Mouse (Mus musculus) embryonic facial prominence, embryonic 15.5 days (tissue): ENCODE measurements around the gene Lsm14a. TPM values are rescaled to one million over a fixed set of nuclear protein-coding genes. Genes with fewer than 3 reads are reported as not detected.

Source experiments
- ATAC-seq: fragments of 200-750 bp; cut with Nextera tagmentation; 2 replicates; pipeline ENCODE4 v1.8.0; 2017; ENCODE audit warnings: low read depth, moderate TSS enrichment; ENCODE audit not compliant: insufficient number of reproducible peaks, low FRiP score, low TSS enrichment
- H3K27ac ChIP-seq: fragments of 300-500 bp; sonication (generic); replicated peaks from 2 replicates; pipeline ENCODE4 v1.5.1; 2015; ENCODE audit warnings: mild to moderate bottlenecking, inconsistent platforms
- H3K27me3 ChIP-seq: fragments of 300-500 bp; sonication (generic); 2 replicates; pipeline ENCODE4 v1.6.1; 2015; ENCODE audit warnings: inconsistent platforms
- H3K36me3 ChIP-seq: fragments of 300-500 bp; sonication (generic); 2 replicates; pipeline ENCODE4 v1.6.1; 2015; ENCODE audit warnings: mild to moderate bottlenecking, inconsistent platforms
- H3K4me1 ChIP-seq: fragments of 300-500 bp; sonication (generic); 2 replicates; pipeline ENCODE4 v1.6.1; 2015; ENCODE audit warnings: inconsistent platforms
- H3K4me2 ChIP-seq: fragments of 300-500 bp; sonication (generic); replicated peaks from 2 replicates; pipeline ENCODE4 v1.6.1; 2015; ENCODE audit warnings: mild to moderate bottlenecking, inconsistent platforms
- H3K4me3 ChIP-seq: fragments of 300-500 bp; sonication (generic); replicated peaks from 2 replicates; pipeline ENCODE4 v1.5.1; 2015; ENCODE audit warnings: mild to moderate bottlenecking, inconsistent platforms
- H3K9ac ChIP-seq: fragments of 300-500 bp; sonication (generic); 2 replicates; pipeline ENCODE4 v1.6.1; 2015; ENCODE audit warnings: inconsistent platforms
- H3K9me3 ChIP-seq: fragments of 300-500 bp; sonication (generic); replicated peaks from 2 replicates; pipeline ENCODE4 v1.6.1; 2016; ENCODE audit warnings: inconsistent platforms
- WGBS: fragments of 180-500 bp; shearing (Covaris S2); methylation state at CpG from one replicate; pipeline ENCODE4 v1.1.7; 2015; 5-methylcytosine and 5-hydroxymethylcytosine counted together
- polyA plus RNA-seq: library from polyadenylated mRNA; unstranded; fragments of >200 nt; fragmentation: Nextera tagmentation; extraction: Ambion mirVana; gene quantifications from 2 replicates; pipeline ENCODE4 v1.2.1, GENCODE M21; 2015

Lsm14a gene
- polyA plus RNA-seq, 1 experiment from 2014 or later, result 90.3 TPM

DNA sequence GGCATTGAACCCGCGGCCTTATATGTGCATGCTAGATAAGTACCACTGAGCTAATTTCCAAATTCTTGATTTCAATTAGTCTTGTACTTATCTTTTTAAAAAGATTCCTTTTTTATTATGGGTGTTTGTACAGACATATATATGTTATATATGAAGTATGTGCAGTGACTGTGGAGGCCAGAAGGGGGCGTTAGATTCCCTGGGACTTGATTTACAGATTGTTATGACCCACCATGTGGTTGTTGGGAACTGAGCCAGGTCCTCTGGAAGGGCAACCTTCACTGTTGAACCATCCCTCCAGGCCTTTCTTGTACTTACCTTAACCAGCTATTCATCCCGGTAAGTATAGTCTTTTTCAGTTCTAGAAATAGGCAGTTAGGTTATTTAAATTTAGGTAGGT, 780 bp downstream of the Lsm14a start:
- Histone ChIP-seq H3K4me2 (no peak overlapping the region), H3K4me1 (peaks cover 20% of the 10 kb centered on the region), H3K4me3 (no peak overlapping the region), H3K9me3 (no peaks in the 10 kb centered on the region), H3K9ac (no peak overlapping the region), H3K27me3 (no peaks in the 10 kb centered on the region), H3K27ac (no peak overlapping the region), H3K36me3 (no peaks in the 10 kb centered on the region)
- WGBS, result 66% methylated on average over 4 of the region's 4 CpGs
- ATAC-seq, result no peak

DNA sequence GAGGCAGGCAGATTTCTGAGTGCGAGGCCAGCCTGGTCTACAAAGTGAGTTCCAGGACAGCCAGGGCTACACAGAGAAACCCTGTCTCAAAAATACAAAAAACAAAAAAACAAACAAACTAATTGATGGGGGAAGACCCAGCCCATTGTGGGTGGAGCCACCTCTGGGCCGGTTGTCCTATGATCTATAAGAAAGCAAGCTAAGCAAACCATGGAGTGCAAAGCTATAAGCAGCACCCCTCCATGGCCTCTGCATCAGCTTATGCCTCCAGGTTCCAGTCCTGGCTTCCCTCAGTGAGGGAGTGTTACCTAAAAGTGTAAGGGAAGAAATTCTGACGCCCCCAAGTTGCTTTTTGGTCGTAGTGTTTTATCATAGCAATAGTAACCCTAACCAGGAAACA, 1.4 kb downstream of the Lsm14a start:
- no peaks in the 10 kb centered on the region for H3K36me3 ChIP-seq
- ATAC-seq, result no peak

DNA sequence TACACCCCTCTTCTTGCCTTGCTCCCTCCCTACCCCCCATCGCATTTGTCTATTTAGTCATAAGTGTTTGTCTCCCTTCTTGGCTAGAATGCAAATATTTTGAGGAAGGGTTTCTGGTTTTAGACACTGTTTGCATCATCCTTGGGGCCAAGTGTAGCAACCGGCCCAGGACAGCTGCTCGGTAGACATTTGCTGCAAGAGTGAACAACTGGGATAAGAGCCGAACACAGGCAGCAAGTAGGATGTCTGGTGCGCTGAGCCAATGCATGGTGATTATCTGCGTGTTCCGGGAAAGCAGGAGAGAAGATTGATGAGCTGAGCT, 2.3 kb downstream of the Lsm14a start:
- no peaks in the 10 kb centered on the region for H3K27me3 ChIP-seq
- H3K4me3 ChIP-seq, result peak overlapping the region; percentile 90
- peaks cover 30% of the 10 kb centered on the region for H3K4me1 ChIP-seq
- H3K36me3 ChIP-seq, result no peaks in the 10 kb centered on the region
- no peaks in the 10 kb centered on the region for H3K9me3 ChIP-seq
- no peak for ATAC-seq
- H3K27ac ChIP-seq, result peak overlapping the region; percentile 100
- H3K9ac ChIP-seq, result no peak overlapping the region; the same call in 1 of the 2 replicates
- peak overlapping the region; percentile 75 for H3K4me2 ChIP-seq
- WGBS, result 53% methylated on average over 7 of the region's 7 CpGs

More for the DNA sequence above, 1.4 kb downstream of the Lsm14a start:
- peaks cover 26% of the 10 kb centered on the region for H3K4me1 ChIP-seq
- no peaks in the 10 kb centered on the region for H3K9me3 ChIP-seq
- H3K27me3 ChIP-seq, result no peaks in the 10 kb centered on the region
- H3K27ac ChIP-seq, result no peak overlapping the region
- no peak overlapping the region for H3K4me2 ChIP-seq
- H3K9ac ChIP-seq, result no peak overlapping the region
- 69% methylated on average over 4 of the region's 4 CpGs for WGBS
- H3K4me3 ChIP-seq, result no peak overlapping the region

DNA sequence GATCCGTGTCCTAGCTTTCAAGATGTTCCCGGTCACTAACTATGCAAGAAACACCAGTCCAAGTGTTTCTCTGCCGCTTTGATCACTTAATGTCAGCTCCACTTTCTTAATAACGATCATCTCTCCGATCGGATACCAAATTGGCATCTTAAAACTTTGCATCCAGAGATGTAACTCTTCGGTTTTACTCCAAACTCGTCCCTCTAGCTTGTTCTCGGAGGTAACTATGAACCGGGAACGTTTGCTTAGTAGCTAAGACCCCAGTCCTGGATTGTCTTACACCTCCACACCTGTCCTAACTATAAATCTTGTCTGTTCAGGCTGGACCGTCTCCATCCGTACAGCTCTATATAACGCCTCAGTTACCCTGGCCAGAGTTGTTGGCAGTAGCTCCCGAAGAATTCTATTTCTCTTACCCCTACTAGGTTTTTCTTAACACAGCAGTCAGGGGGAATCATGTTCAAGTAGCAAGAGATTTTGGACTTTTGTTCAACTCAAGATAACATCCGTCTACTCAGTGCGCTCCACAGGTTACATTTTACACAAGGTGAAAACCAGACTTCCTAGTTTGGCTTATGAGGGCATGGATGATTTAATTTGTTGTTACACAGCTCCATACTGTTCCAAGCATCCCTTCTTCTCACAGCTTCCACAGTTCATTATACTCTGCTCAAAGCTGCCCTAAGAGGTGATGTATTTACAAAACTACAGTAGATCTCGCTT, 2.8 kb downstream of the Lsm14a start:
- 8% methylated on average over 18 of the region's 18 CpGs for WGBS
- peak overlapping the region; percentile 97 for H3K9ac ChIP-seq
- no peaks in the 10 kb centered on the region for H3K27me3 ChIP-seq
- H3K4me1 ChIP-seq, result peaks cover 34% of the 10 kb centered on the region
- no peaks in the 10 kb centered on the region for H3K36me3 ChIP-seq
- H3K4me2 ChIP-seq, result peak overlapping the region; percentile 75
- no peaks in the 10 kb centered on the region for H3K9me3 ChIP-seq
- H3K4me3 ChIP-seq, result peak overlapping the region; percentile 90
- ATAC-seq, result no peak
- H3K27ac ChIP-seq, result peak overlapping the region; percentile 100

DNA sequence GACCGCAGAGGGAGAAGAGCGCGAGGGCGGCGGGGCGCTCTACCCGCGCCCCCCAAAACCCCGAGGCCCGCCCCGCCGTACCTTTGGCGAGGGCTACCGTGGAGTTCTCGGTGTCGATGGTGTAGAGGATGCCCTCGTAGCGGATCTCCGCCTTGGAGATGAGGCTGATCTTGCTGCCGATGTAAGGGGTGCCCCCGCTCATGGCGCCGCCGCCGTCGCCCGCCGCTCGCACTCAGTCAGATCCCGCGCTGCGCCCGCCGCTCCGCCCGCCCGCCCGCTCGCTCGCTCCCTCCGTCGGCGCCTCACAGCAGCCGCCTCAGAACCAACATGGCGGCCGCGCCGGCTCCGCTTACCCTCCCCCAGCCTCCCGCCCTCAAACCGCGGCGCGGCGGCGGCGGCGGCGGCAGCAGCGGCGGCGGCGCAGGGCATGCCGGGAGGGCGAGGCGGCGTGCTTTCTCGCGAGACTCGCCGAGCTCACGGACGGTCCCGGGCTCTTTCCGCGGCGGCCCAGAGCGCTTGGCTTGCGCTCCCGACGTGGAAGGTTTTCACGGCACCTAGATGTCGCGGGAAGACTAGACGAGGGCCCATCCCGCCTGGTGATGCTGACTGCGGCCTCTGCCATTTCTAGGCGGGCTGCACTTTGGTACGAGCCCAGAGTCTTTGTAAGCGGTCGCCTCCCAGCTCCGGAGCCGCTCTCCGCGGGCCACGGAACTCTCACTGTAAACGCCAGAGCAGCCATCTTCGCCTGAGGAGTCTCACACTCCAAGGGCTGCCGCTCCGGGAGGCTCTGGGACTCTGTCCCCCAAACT, 3.6 kb downstream of the Lsm14a start:
- no peaks in the 10 kb centered on the region for H3K9me3 ChIP-seq
- ATAC-seq, result peak; percentile 94
- H3K4me2 ChIP-seq, result peak overlapping the region; percentile 75
- peak overlapping the region; percentile 90 for H3K4me3 ChIP-seq
- WGBS, result under 1% methylated on average over 86 of the region's 100 CpGs
- peaks cover 34% of the 10 kb centered on the region for H3K4me1 ChIP-seq
- peak overlapping the region; percentile 97 for H3K9ac ChIP-seq
- H3K27me3 ChIP-seq, result no peaks in the 10 kb centered on the region
- peak overlapping the region; percentile 100 for H3K27ac ChIP-seq
- H3K36me3 ChIP-seq, result no peaks in the 10 kb centered on the region

DNA sequence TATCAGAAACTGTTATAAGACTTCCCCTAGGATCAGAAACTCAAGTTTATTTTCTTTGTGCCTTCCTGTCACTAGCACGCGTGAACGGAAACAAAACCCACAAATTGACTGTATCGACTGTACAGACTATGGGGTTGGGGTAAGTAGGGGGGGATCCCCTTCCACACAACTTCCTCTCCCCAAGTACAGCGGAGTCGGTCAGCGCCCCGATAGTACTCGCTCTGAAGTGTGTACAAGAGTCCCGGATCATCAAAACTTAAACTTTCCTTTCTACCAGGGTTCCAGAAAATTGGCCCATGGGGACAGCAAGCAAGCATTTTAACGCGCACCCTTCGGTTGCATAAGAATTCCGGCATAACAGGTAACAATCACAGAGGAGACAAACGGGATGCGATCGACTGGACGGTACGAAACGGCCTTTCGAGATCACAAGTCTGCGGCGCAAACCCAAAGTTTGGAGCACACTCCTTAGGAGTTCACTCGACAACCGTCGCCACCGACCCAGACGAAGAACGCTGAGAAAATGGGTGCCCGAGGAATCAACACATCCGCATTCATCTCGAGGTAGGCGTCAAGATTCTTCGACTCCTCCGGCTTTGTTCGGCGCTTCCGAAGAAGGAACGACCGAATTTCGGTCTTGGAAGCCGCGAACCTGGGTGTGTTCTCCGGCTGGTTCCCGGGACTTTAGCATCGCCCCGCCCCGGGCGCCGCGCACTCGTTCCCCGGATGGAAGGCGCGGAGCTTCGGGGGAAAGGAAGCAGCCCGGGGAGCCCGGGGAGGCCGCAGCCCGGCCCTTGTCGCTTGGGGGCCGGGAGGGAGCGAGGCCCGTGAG, 4.5 kb downstream of the Lsm14a start:
- peaks cover 37% of the 10 kb centered on the region for H3K4me1 ChIP-seq
- WGBS, result under 1% methylated on average over 63 of the region's 64 CpGs
- H3K9me3 ChIP-seq, result no peaks in the 10 kb centered on the region
- peak overlapping the region; percentile 90 for H3K4me3 ChIP-seq
- peak overlapping the region; percentile 97 for H3K9ac ChIP-seq
- ATAC-seq, result peak; percentile 73
- peak overlapping the region; percentile 75 for H3K4me2 ChIP-seq
- peak overlapping the region; percentile 100 for H3K27ac ChIP-seq
- no peaks in the 10 kb centered on the region for H3K27me3 ChIP-seq
- H3K36me3 ChIP-seq, result no peaks in the 10 kb centered on the region

DNA sequence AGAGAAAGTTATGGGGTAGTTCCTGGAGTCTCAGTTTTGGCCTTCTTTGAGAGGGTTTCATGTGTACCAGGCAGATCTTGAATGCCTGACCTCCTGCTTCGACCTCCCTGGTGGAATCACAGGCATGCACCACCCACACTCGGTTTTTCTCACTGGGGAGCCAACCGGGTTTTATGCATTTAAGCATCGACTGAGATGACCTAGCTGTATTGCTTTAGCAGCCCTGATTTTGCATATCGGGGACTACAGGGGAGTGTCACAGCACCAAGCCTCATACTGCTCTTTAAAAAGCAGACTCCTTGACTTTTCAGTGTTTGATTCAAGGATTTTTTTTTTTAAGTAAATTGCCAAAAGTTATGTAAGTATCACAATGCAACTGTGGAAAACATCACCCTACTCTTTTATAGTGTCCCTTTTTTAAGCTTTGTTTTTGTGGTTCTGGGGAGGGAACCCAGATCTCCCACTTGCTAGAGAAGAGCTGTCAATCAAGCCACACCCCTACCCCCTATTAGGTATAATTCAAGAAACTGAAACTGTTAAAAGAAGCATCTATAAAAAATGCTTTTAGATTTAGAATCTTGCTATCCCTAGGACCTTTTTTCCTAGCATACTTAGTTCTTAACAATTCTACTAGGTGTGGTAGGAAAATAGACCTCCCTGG, 5.2 kb downstream of the Lsm14a start:
- no peaks in the 10 kb centered on the region for H3K9me3 ChIP-seq
- H3K27ac ChIP-seq, result peak overlapping the region; percentile 100; the same call in 1 of the 2 replicates
- no peaks in the 10 kb centered on the region for H3K36me3 ChIP-seq
- WGBS, result 2% methylated on average over 5 of the region's 5 CpGs
- H3K4me3 ChIP-seq, result peak overlapping the region; percentile 90
- ATAC-seq, result no peak
- H3K9ac ChIP-seq, result peak overlapping the region; percentile 97
- H3K4me2 ChIP-seq, result peak overlapping the region; percentile 75
- H3K4me1 ChIP-seq, result peaks cover 40% of the 10 kb centered on the region
- H3K27me3 ChIP-seq, result no peaks in the 10 kb centered on the region

DNA sequence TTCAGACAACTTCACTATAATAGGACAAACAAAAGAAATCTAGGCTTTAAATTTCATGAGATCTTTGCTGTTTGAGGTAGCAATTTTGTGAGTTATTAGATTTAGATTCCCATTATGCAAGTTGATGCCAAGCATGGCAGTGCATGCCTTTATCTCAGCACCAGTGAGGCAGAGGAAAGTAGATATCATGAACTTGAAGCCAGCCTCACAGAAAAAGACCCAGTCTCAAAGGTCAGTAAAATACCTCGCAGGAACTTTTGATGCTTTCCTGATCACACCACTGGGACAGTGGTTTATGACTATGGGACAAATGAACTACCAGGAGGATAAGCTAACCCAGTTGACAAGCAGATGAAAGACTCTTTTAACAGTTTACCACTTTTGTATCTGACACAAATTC, 10.3 kb downstream of the Lsm14a start:
- Histone ChIP-seq H3K4me1 (peaks cover 30% of the 10 kb centered on the region), H3K27me3 (no peaks in the 10 kb centered on the region), H3K36me3 (no peaks in the 10 kb centered on the region), H3K4me3 (no peak overlapping the region), H3K9me3 (no peaks in the 10 kb centered on the region), H3K27ac (no peak overlapping the region), H3K9ac (no peak overlapping the region), H3K4me2 (no peak overlapping the region)
- WGBS, result 75% methylated on average over 1 of the region's 1 CpGs
- ATAC-seq, result no peak

DNA sequence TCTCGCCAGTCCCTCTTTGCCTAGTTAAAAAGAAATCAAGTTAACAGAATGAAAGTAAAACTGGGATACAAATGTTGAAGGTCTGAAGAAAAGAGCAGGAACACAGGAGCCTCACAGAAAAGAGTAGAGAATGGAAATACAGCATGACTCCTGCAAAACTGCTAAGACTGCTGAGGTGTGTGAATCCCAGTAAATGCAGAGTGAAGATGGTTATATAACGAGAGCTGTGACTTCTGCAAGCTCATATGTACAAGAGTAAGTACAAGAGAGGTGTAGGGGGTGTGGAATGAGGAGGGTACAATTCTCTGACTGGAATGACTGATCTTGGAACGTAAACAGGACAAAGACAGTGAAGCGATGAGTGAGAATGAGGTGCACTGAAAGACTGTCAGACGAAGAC, 11.4 kb downstream of the Lsm14a start:
- H3K27ac ChIP-seq, result no peak overlapping the region
- no peak overlapping the region for H3K4me3 ChIP-seq
- no peak overlapping the region for H3K9ac ChIP-seq
- no peak overlapping the region for H3K4me2 ChIP-seq
- 76% methylated on average over 5 of the region's 5 CpGs for WGBS
- no peaks in the 10 kb centered on the region for H3K36me3 ChIP-seq
- ATAC-seq, result no peak
- peaks cover 19% of the 10 kb centered on the region for H3K4me1 ChIP-seq
- no peaks in the 10 kb centered on the region for H3K27me3 ChIP-seq
- H3K9me3 ChIP-seq, result no peaks in the 10 kb centered on the region

DNA sequence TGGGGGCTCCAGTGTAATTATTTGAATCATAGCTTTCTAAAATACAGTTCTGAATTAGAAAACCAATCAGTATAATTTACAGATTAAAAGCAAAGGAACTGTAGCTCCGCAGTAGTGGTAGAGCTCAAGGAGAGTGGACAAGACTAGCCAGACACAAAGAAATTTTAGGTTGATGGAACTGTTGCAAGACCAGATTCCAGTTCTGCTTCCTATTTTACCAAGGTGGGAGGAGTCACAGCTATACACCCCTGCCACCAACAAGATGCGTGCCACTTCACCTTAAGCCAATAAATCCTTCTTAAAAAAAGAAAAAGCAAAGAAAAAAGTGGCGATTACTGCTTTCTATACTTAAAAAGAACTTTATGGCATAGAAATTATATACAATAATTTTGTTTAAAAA, 12.8 kb downstream of the Lsm14a start:
- Histone ChIP-seq H3K9ac (no peak overlapping the region), H3K4me1 (peaks cover 12% of the 10 kb centered on the region), H3K36me3 (no peaks in the 10 kb centered on the region), H3K27me3 (no peaks in the 10 kb centered on the region), H3K9me3 (no peaks in the 10 kb centered on the region), H3K4me3 (no peak overlapping the region), H3K4me2 (no peak overlapping the region), H3K27ac (no peak overlapping the region)
- 82% methylated on average over 3 of the region's 3 CpGs for WGBS
- ATAC-seq, result no peak

DNA sequence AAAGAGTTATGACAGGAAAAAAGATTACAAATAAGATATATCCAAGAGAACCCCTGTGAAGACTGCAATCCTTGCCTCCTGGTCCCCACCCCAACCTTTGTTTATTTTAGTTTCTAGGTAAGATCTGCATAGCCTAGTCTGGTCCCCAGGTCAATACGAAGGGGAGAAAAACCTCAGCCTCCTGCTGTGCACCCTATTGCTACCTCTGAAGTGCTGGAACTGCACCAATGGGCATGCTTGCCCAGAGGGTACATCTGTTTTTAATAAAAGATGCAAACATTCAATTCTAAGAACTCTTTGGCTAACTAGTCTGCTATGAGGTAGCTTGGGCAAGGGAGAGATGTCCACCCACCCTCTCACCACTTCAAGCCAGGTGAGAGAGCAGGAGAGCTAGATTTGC, 19.2 kb downstream of the Lsm14a start:
- 32% methylated on average over 1 of the region's 1 CpGs for WGBS
- no peaks in the 10 kb centered on the region for H3K4me1 ChIP-seq
- H3K4me2 ChIP-seq, result no peak overlapping the region
- peaks cover 47% of the 10 kb centered on the region for H3K36me3 ChIP-seq
- H3K9ac ChIP-seq, result no peak overlapping the region
- H3K27ac ChIP-seq, result no peak overlapping the region
- no peak overlapping the region for H3K4me3 ChIP-seq
- no peak for ATAC-seq
- H3K27me3 ChIP-seq, result no peaks in the 10 kb centered on the region
- H3K9me3 ChIP-seq, result no peaks in the 10 kb centered on the region
